Mouse (Mus musculus): Measurements from ENCODE around the gene Unc93a. TPM values are rescaled to one million over a fixed set of nuclear protein-coding genes. Genes with fewer than 3 reads are reported as not detected.
"Not testable (repeated sequence)": the region's sequence is repeated elsewhere in the genome, so short reads cannot be mapped to it uniquely, and the experiment has no call there.

Unc93a gene
- polyA plus RNA-seq, 1 experiment from 2014 or later = not detected

DNA sequence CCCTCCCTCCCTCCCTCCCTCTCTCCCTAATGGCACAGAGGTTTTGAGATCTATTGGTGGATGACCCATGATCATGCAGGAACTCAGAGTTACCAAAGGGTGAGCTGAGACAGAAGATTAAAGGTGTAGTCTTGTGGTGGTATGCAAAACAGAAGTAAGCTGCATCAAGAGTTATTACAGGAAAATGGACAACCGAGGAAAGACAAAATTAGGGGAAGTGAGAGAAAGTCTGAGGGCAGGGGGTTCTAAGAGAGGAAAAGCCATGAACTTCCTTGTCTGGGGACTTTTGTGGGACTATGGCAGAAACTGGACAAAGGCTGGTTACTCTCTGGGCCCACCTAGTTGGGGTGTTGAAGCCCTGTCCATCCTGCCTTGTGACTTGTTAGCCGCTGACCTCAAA is 11.1 kb upstream of the Unc93a start:
- H3K36me3 ChIP-seq (ENCODE audit: control insufficient read depth, insufficient read depth); H3K27me3 ChIP-seq (ENCODE audit: control insufficient read depth, insufficient read depth, low read length); H3K9ac ChIP-seq (ENCODE audit: low read length); H3K4me3 ChIP-seq (ENCODE audit: low read length); H3K27ac ChIP-seq (ENCODE audit: low read length); ATAC-seq (replicated peaks; ENCODE audit: extremely low read depth, insufficient read depth, low FRiP score); H3K4me2 ChIP-seq (ENCODE audit: low read depth, low read length); H3K4me1 ChIP-seq (ENCODE audit: control insufficient read depth, insufficient read depth, low read length); H3K9me3 ChIP-seq (replicated peaks; ENCODE audit: control insufficient read depth, low read length): not testable (repeated sequence)
- WGBS = no CpG with 5 or more reads among the region's 2 CpGs

DNA sequence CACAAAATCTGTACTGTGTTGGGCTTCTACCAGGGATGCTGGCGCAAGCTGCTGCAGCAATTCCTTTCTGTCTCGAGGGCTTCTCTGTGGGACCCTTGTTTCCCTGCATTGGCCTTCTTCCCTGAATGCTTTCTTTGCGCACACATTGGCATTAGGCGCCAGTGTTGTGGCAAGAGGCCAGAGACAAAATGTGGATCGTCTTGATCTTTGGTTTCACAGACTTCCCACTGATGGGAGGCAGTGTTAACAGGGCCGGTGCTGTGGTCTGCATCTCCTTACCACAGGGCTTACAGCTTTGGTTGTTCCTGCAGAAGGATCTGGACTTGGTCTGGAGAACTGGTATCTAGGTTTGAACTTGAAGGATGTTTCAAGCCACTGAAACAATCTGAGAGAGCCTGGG is 3.7 kb upstream of the Unc93a start:
- not testable (repeated sequence) for H3K4me1 ChIP-seq (ENCODE audit: control insufficient read depth, insufficient read depth, low read length); H3K9ac ChIP-seq (ENCODE audit: low read length); ATAC-seq (replicated peaks; ENCODE audit: extremely low read depth, insufficient read depth, low FRiP score); H3K9me3 ChIP-seq (replicated peaks; ENCODE audit: control insufficient read depth, low read length); H3K4me3 ChIP-seq (ENCODE audit: low read length); H3K36me3 ChIP-seq (ENCODE audit: control insufficient read depth, insufficient read depth); H3K27me3 ChIP-seq (ENCODE audit: control insufficient read depth, insufficient read depth, low read length); H3K27ac ChIP-seq (ENCODE audit: low read length); H3K4me2 ChIP-seq (ENCODE audit: low read depth, low read length)
- WGBS = 78% methylated on average over 1 of the region's 6 CpGs

DNA sequence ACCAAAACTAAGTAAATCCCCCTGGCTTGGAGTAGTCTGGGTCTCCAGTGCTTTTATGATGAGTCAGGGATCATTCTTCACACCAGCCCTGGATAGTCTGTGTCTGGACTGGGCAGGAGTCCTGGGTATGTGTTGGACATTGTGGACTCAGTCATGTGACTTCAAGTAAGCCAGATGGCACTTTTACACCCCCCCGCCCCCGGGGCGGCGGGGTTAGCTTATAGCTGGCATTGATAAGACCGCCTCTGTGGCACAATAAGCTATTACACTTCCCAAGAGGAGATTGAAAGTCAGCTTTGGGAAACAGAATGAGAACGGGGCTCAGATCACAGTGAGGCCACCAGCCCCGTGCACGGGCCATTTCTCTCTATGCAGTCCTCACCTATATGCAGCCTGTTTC is 742 bp upstream of the Unc93a start:
- ATAC-seq (replicated peaks; ENCODE audit: extremely low read depth, insufficient read depth, low FRiP score); H3K9ac ChIP-seq (ENCODE audit: low read length); H3K9me3 ChIP-seq (replicated peaks; ENCODE audit: control insufficient read depth, low read length); H3K4me1 ChIP-seq (ENCODE audit: control insufficient read depth, insufficient read depth, low read length); H3K4me3 ChIP-seq (ENCODE audit: low read length); H3K27me3 ChIP-seq (ENCODE audit: control insufficient read depth, insufficient read depth, low read length); H3K36me3 ChIP-seq (ENCODE audit: control insufficient read depth, insufficient read depth); H3K27ac ChIP-seq (ENCODE audit: low read length); H3K4me2 ChIP-seq (ENCODE audit: low read depth, low read length): not testable (repeated sequence)
- WGBS = 76% methylated on average over 8 of the region's 8 CpGs

DNA sequence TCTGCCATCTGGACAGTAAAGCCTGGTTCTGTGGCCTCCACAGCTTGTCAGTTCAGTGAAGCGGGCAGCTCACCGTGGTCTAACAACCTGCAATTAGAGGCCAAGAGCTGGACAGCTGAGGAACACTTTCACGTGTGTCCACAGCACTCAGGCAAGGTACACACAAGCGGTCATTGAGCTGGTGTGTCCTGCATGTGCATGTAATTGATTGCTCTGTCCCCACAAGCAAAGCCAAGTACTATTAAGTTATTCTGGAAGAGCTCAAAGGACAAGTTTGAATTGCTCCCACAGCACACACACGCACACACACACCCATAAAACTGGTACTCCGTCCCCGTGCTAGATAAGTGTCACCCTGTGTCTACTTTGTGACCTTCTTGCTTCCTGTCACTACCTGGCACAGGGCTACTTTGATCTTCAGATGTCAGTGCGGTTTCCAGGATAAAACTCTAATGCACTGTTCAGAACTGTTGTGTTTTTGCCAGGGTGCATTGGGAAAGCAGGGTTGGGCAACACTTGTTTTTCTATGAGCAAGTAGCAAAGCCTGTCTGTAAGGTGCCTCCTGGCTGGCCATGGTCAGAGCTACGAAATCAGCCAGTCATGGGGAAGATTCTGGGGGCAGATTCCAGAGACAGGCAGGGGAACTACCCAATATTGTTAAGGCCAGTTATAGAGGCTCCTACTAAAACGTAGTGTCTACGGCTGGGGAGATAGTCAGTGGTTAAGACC is 1.7 kb downstream of the Unc93a start:
- not testable (repeated sequence) for H3K9ac ChIP-seq (ENCODE audit: low read length); ATAC-seq (replicated peaks; ENCODE audit: extremely low read depth, insufficient read depth, low FRiP score); H3K27me3 ChIP-seq (ENCODE audit: control insufficient read depth, insufficient read depth, low read length); H3K36me3 ChIP-seq (ENCODE audit: control insufficient read depth, insufficient read depth); H3K4me1 ChIP-seq (ENCODE audit: control insufficient read depth, insufficient read depth, low read length); H3K4me2 ChIP-seq (ENCODE audit: low read depth, low read length); H3K4me3 ChIP-seq (ENCODE audit: low read length); H3K9me3 ChIP-seq (replicated peaks; ENCODE audit: control insufficient read depth, low read length); H3K27ac ChIP-seq (ENCODE audit: low read length)
- WGBS = 70% methylated on average over 9 of the region's 11 CpGs

DNA sequence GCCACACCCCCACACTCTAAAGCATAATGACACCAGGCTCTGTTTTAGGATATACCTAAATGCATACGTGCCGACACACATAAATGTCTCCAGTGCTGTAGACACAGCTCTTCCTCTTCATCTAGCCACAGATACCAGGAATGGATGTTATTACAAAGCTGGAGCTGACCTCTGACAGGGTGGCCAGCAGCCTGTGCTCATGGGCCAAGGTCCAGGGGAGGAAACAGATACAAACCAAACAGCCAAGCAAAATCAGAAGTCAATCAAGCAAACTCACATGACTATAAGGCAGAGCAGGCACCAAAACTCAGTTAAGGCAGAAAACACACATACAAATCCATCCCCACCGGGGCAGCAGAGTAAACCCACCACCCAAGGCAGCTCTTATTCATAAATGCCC is 2.3 kb downstream of the Unc93a start:
- not testable (repeated sequence) for H3K4me3 ChIP-seq (ENCODE audit: low read length); H3K4me1 ChIP-seq (ENCODE audit: control insufficient read depth, insufficient read depth, low read length); ATAC-seq (replicated peaks; ENCODE audit: extremely low read depth, insufficient read depth, low FRiP score); H3K27ac ChIP-seq (ENCODE audit: low read length); H3K9ac ChIP-seq (ENCODE audit: low read length); H3K27me3 ChIP-seq (ENCODE audit: control insufficient read depth, insufficient read depth, low read length); H3K36me3 ChIP-seq (ENCODE audit: control insufficient read depth, insufficient read depth); H3K9me3 ChIP-seq (replicated peaks; ENCODE audit: control insufficient read depth, low read length); H3K4me2 ChIP-seq (ENCODE audit: low read depth, low read length)
- WGBS = no CpG with 5 or more reads among the region's 3 CpGs

DNA sequence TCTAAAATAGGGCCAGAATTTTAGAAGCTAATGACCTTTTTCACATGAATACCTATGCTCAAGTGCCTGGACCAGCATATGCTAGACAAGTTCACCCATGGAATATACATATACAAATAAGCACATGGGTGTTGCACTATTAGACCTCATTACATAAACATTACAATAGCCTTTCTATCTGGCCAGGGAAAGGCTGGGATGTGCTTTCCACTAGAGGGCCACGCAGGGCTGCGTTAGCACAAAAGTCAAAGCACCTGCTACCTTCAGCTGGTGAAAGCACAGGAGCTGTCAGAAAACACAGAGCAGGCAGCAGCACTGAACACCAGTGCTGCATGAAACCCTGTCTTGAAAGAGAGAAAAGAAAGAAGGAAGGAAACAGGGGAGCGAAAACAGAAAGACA is 7.4 kb downstream of the Unc93a start:
- H3K27ac ChIP-seq (ENCODE audit: low read length); H3K4me2 ChIP-seq (ENCODE audit: low read depth, low read length); H3K27me3 ChIP-seq (ENCODE audit: control insufficient read depth, insufficient read depth, low read length); ATAC-seq (replicated peaks; ENCODE audit: extremely low read depth, insufficient read depth, low FRiP score); H3K9ac ChIP-seq (ENCODE audit: low read length); H3K4me3 ChIP-seq (ENCODE audit: low read length); H3K4me1 ChIP-seq (ENCODE audit: control insufficient read depth, insufficient read depth, low read length); H3K36me3 ChIP-seq (ENCODE audit: control insufficient read depth, insufficient read depth); H3K9me3 ChIP-seq (replicated peaks; ENCODE audit: control insufficient read depth, low read length): not testable (repeated sequence)
- 40% methylated on average over 2 of the region's 3 CpGs for WGBS

DNA sequence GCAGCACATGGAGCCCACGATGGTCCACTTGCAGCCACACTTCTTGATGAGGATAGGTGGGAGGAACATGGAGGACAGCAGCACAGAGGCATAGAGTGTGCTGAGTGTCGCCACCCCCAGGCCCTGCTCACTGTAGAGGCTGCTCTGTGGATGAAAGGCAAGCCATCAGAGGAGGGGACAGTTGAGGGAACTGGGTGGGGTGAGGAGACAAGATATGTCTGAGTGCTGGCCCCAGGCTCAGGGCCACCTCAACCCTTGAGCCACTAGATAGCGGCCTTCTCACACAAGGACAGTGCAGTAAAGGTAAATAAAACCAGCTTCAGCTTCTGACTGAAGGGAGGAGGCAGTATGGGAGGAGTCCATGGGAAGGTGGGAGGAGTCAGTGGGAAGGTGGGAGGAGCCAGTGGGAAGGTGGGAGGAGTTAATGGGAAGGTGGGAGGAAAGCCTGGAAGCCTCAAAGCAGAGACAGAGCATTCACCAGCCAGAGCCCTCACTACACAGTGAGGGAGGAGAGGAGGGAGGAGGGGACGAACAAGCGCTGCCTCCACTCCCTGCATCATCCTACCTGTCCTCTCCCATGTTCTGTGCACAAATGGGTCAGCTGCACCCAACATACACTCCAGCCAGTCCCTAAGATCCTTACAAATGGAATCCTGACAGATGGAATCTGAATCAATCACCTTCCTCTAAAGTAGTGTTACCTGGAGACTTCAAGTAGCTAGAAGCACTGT is 8.1 kb downstream of the Unc93a start:
- H3K4me3 ChIP-seq (ENCODE audit: low read length); ATAC-seq (replicated peaks; ENCODE audit: extremely low read depth, insufficient read depth, low FRiP score); H3K36me3 ChIP-seq (ENCODE audit: control insufficient read depth, insufficient read depth); H3K9me3 ChIP-seq (replicated peaks; ENCODE audit: control insufficient read depth, low read length); H3K27me3 ChIP-seq (ENCODE audit: control insufficient read depth, insufficient read depth, low read length); H3K4me2 ChIP-seq (ENCODE audit: low read depth, low read length); H3K27ac ChIP-seq (ENCODE audit: low read length); H3K4me1 ChIP-seq (ENCODE audit: control insufficient read depth, insufficient read depth, low read length); H3K9ac ChIP-seq (ENCODE audit: low read length): not testable (repeated sequence)
- 65% methylated on average over 2 of the region's 5 CpGs for WGBS

DNA sequence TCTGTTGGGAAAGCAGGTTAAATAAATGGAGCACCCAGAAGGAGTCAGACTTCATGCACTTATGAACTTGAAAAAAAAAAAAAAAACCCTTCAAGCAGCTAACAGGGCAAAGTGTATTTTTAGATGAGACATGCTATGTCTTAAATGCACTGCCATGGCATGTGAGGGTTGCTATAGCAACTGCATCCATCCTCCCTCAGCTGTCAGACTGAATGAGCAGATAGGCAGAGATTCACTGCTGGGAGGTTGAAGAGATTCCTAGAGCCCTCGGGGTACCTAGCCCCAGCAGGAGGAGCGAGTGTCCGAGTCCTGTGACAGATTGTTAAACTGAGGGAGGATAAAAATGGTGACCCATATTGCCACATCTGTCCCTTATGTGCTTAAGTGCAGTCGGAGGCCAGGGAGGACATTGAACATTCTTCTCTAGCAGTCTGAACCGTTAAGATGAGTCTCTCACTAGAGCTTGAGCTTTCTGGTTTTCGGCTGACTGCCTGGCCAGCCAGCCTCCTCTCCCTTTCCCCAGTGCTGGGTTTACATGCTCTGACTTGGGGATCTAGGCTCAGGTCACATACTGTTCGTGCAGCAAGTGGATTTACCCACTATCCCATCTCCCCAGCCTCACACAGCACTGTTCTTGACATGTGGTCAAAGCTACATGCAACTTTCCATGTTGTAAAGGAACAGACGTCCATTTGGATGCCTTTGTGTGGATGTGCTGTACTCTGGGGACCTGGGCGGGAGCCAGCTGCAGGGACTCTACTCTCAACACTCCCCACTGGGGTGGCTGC is 18.9 kb downstream of the Unc93a start:
- H3K27ac ChIP-seq (ENCODE audit: low read length); ATAC-seq (replicated peaks; ENCODE audit: extremely low read depth, insufficient read depth, low FRiP score); H3K9me3 ChIP-seq (replicated peaks; ENCODE audit: control insufficient read depth, low read length); H3K4me2 ChIP-seq (ENCODE audit: low read depth, low read length); H3K9ac ChIP-seq (ENCODE audit: low read length); H3K36me3 ChIP-seq (ENCODE audit: control insufficient read depth, insufficient read depth); H3K27me3 ChIP-seq (ENCODE audit: control insufficient read depth, insufficient read depth, low read length); H3K4me3 ChIP-seq (ENCODE audit: low read length); H3K4me1 ChIP-seq (ENCODE audit: control insufficient read depth, insufficient read depth, low read length): not testable (repeated sequence)
- WGBS = 39% methylated on average over 3 of the region's 9 CpGs

DNA sequence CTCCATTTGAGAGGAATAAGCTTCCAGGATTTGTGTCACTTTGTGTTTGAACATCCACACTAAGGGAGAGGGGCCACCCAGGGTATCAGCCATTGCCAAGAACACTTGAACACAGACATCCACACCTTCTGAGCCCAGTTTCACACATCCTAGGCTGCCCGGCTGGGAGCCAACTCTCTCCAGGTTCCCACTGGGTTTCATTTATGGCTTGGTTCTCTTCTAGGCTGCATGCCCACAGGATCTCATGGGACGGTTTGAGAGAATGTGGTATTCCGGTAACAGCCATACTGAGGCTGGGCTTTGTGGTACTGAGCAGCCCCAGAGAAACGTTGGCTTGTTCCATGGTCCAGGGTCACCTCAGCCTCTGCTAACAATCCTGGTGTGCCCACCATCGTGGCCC is 25.0 kb downstream of the Unc93a start:
- not testable (repeated sequence) for ATAC-seq (replicated peaks; ENCODE audit: extremely low read depth, insufficient read depth, low FRiP score); H3K36me3 ChIP-seq (ENCODE audit: control insufficient read depth, insufficient read depth)

More for the DNA sequence above, 25.0 kb downstream of the Unc93a start:
- H3K27ac ChIP-seq (ENCODE audit: low read length); H3K9ac ChIP-seq (ENCODE audit: low read length); H3K4me1 ChIP-seq (ENCODE audit: control insufficient read depth, insufficient read depth, low read length); H3K4me3 ChIP-seq (ENCODE audit: low read length); H3K27me3 ChIP-seq (ENCODE audit: control insufficient read depth, insufficient read depth, low read length); H3K9me3 ChIP-seq (replicated peaks; ENCODE audit: control insufficient read depth, low read length); H3K4me2 ChIP-seq (ENCODE audit: low read depth, low read length): not testable (repeated sequence)
- WGBS = 82% methylated on average over 4 of the region's 5 CpGs
